Comparison of ENCODE assay signal across 8 mouse cellular contexts in the genomic region with DNA sequence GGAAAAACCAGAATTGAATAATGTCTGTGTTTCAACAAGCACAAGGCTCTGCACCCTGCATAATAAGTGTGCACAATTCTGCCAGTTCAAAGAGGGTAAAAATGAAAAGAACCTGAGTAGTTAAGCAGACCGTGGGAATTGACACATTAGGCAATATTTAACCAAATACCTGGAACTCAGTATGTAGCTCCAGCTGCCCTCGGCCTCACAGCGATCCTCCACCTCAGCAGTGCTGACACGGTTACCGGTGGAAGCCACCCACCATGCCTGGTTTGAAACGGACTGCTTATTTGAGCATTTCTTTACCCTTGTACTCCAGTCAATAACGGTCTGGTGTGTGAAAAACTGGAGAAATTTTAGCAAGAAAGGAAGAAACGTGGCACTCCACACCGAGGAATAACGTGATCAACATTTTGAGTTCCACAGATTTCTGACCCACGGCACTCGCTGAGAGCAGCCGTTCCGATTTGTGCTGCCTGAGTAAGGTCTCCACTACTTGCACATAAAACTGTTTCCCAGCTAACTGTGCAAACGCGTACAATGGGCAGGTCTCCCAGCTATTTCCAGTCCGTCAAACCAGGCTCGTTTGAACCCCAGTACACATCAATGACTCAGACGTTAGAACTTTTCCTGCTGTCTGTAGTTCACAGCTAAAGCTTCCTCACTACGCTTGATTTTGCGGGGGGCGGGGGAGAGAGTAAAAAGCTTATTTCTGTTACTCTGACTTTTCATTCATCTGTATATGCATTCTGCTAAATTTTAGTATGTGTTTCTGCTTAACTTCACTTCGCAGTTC. TPM values are rescaled to one million over a fixed set of nuclear protein-coding genes. Genes with fewer than 3 reads are reported as not detected.
DNase-seq lines count a peak whose midpoint lies in the region; ATAC-seq and TF ChIP-seq lines count a peak whose summit lies in the region.

No protein-coding gene starts in this region.

- H3K27me3 ChIP-seq in megakaryocyte, embryonic 14.5 days (replicated peaks): peaks cover under 1% of the 10 kb centered on the region
- no peaks in the 10 kb centered on the region for H3K27me3 ChIP-seq in forebrain, embryonic 15.5 days
- no peaks in the 10 kb centered on the region for H3K27me3 ChIP-seq in kidney, postnatal 0 days (ENCODE audit: insufficient read depth, low read length)
- no peaks in the 10 kb centered on the region for H3K27me3 ChIP-seq in midbrain, embryonic 16.5 days (ENCODE audit: control insufficient read depth, insufficient read depth, low read depth, low read length)

- peak overlapping the region; percentile 49 for H3K9ac ChIP-seq in forebrain, embryonic 15.5 days (replicated peaks)
- peak overlapping the region; percentile 73 for H3K9ac ChIP-seq in kidney, postnatal 0 days (ENCODE audit: low read depth, low read length)
- H3K9ac ChIP-seq in midbrain, embryonic 16.5 days (ENCODE audit: low read depth, low read length): peak overlapping the region; percentile 68

- peaks cover 35% of the 10 kb centered on the region for H3K4me1 ChIP-seq in megakaryocyte, embryonic 14.5 days
- H3K4me1 ChIP-seq in forebrain, embryonic 15.5 days: peaks cover 16% of the 10 kb centered on the region
- 0 out of 2 replicates have a peak, but pooled peaks cover 8% of the 10 kb centered on the region for H3K4me1 ChIP-seq in kidney, postnatal 0 days (replicated peaks; ENCODE audit: insufficient read depth, low read length)
- H3K4me1 ChIP-seq in midbrain, embryonic 16.5 days (ENCODE audit: control insufficient read depth, insufficient read depth, low read length): peaks cover 8% of the 10 kb centered on the region

- intact Hi-C loops in gastrocnemius, postnatal 14 days (cut with DNase I; ENCODE audit: low total_unique reads): no loop called here

- no peak overlapping the region for H3K27ac ChIP-seq in forebrain, embryonic 15.5 days (replicated peaks)
- peak overlapping the region; percentile 87 for H3K27ac ChIP-seq in kidney, postnatal 0 days
- no peak overlapping the region for H3K27ac ChIP-seq in midbrain, embryonic 16.5 days (ENCODE audit: low read length)

- ATAC-seq in megakaryocyte, adult 5-6 weeks (ENCODE audit: poor library complexity, severe bottlenecking): no peak
- no peak for ATAC-seq in forebrain, embryonic 15.5 days (replicated peaks)
- no peak for ATAC-seq in kidney, postnatal 0 days (replicated peaks; ENCODE audit: low FRiP score, low read depth)
- no peak for ATAC-seq in midbrain, embryonic 16.5 days

- peaks cover 28% of the 10 kb centered on the region for H3K36me3 ChIP-seq in megakaryocyte, embryonic 14.5 days (replicated peaks; ENCODE audit: low read length)
- no peaks in the 10 kb centered on the region for H3K36me3 ChIP-seq in forebrain, embryonic 15.5 days
- 0 out of 2 replicates have a peak, but pooled peaks cover 6% of the 10 kb centered on the region for H3K36me3 ChIP-seq in kidney, postnatal 0 days (ENCODE audit: insufficient read depth, low read length)
- H3K36me3 ChIP-seq in midbrain, embryonic 16.5 days (ENCODE audit: control insufficient read depth, insufficient read depth, low read length): no peaks in the 10 kb centered on the region

- WGBS in forebrain, embryonic 15.5 days: 6% methylated on average over 23 of the region's 23 CpGs
- WGBS in kidney, postnatal 0 days: 6% methylated on average over 23 of the region's 23 CpGs
- WGBS in midbrain, embryonic 16.5 days: 9% methylated on average over 23 of the region's 23 CpGs

- no peak for TF ChIP-seq CTCF in kidney, postnatal 0 days (IDR thresholded peaks at IDR 0.05; ENCODE audit: low read depth)

- H3K9me3 ChIP-seq in megakaryocyte, embryonic 14.5 days: no peaks in the 10 kb centered on the region
- no peaks in the 10 kb centered on the region for H3K9me3 ChIP-seq in forebrain, embryonic 15.5 days
- no peaks in the 10 kb centered on the region for H3K9me3 ChIP-seq in kidney, postnatal 0 days (replicated peaks; ENCODE audit: low read length)
- no peaks in the 10 kb centered on the region for H3K9me3 ChIP-seq in midbrain, embryonic 16.5 days (replicated peaks; ENCODE audit: control insufficient read depth, low read length, poor library complexity, severe bottlenecking)

- peak overlapping the region; percentile 97 for H3K4me3 ChIP-seq in megakaryocyte, embryonic 14.5 days (replicated peaks)
- H3K4me3 ChIP-seq in forebrain, embryonic 15.5 days: peak overlapping the region; percentile 57
- peak overlapping the region; percentile 71 for H3K4me3 ChIP-seq in kidney, postnatal 0 days (replicated peaks; ENCODE audit: low read depth, low read length)
- H3K4me3 ChIP-seq in midbrain, embryonic 16.5 days (ENCODE audit: low read depth, low read length): peak overlapping the region; percentile 65

- peak; percentile 10 for DNase-seq in adrenal gland, postnatal 25 days
- peak; percentile 51 for DNase-seq in kidney, postnatal 0 days (ENCODE audit: low spot score)
- no peak for DNase-seq in spleen, adult 18-20 months
- no peak for DNase-seq in gastrocnemius, postnatal 14 days

- H3K4me2 ChIP-seq in forebrain, embryonic 15.5 days (replicated peaks): peak overlapping the region; percentile 88
- H3K4me2 ChIP-seq in kidney, postnatal 0 days (ENCODE audit: low read length): peak overlapping the region; percentile 91
- peak overlapping the region; percentile 74 for H3K4me2 ChIP-seq in midbrain, embryonic 16.5 days (ENCODE audit: low read length)

RNA-seq across cellular contexts. Expression of a gene that starts 1.0 kb away (rescaled TPM):
- 1.6 and 4.9 TPM in 2 replicates for polyA plus RNA-seq in megakaryocyte, embryonic 14.5 days (2012; ENCODE audit: insufficient read depth, low replicate concordance)
- 12.6 and 15.5 TPM in 2 replicates for total RNA-seq in megakaryocyte, adult 5-6 weeks (2015)
- 12.6 and 25.3 TPM in 2 replicates for total RNA-seq in megakaryocyte, adult 5-6 weeks (2017)
- 93.1 and 118 TPM in 2 replicates for total RNA-seq in adrenal gland, postnatal 25 days (2021)
- polyA plus RNA-seq in forebrain, embryonic 15.5 days (2015; fragmentation: Nextera tagmentation; extraction: Ambion mirVana): 78.3 and 83.0 TPM in 2 replicates
- polyA plus RNA-seq in kidney, postnatal 0 days (2015; fragmentation: Nextera tagmentation; extraction: Ambion mirVana): 233 and 239 TPM in 2 replicates
- polyA plus RNA-seq in midbrain, embryonic 16.5 days (2015; fragmentation: Nextera tagmentation; extraction: Ambion mirVana): 74.3 and 80.2 TPM in 2 replicates
- 10 to 100 TPM; 41.5 to 42.2 TPM for total RNA-seq in gastrocnemius, postnatal 14 days (2021)

RNA-seq across cellular contexts. Expression of a gene that starts 13.6 kb away (rescaled TPM):
- polyA plus RNA-seq in megakaryocyte, embryonic 14.5 days (2012; ENCODE audit: insufficient read depth, low replicate concordance): 1.8 and 2.0 TPM in 2 replicates
- 0.40 and 0.43 TPM in 2 replicates for total RNA-seq in megakaryocyte, adult 5-6 weeks (2015)
- total RNA-seq in megakaryocyte, adult 5-6 weeks (2017): 0.29 and 0.37 TPM in 2 replicates
- 2.2 and 3.8 TPM in 2 replicates for total RNA-seq in adrenal gland, postnatal 25 days (2021)
- 5.1 and 5.9 TPM in 2 replicates for polyA plus RNA-seq in forebrain, embryonic 15.5 days (2015; fragmentation: Nextera tagmentation; extraction: Ambion mirVana)
- polyA plus RNA-seq in kidney, postnatal 0 days (2015; fragmentation: Nextera tagmentation; extraction: Ambion mirVana): 1.4 and 1.6 TPM in 2 replicates
- 9.6 and 11.3 TPM in 2 replicates for polyA plus RNA-seq in midbrain, embryonic 16.5 days (2015; fragmentation: Nextera tagmentation; extraction: Ambion mirVana)
- under 1 TPM; 0.14 to 0.24 TPM for total RNA-seq in gastrocnemius, postnatal 14 days (2021)

RNA-seq across cellular contexts. Expression of a gene that starts 49.2 kb away (rescaled TPM):
- polyA plus RNA-seq in megakaryocyte, embryonic 14.5 days (2012; ENCODE audit: insufficient read depth, low replicate concordance): 0.95 and 2.5 TPM in 2 replicates
- 12.3 and 14.5 TPM in 2 replicates for total RNA-seq in megakaryocyte, adult 5-6 weeks (2015)
- total RNA-seq in megakaryocyte, adult 5-6 weeks (2017): 8.6 and 11.3 TPM in 2 replicates
- total RNA-seq in adrenal gland, postnatal 25 days (2021): 20.6 and 23.8 TPM in 2 replicates
- polyA plus RNA-seq in forebrain, embryonic 15.5 days (2015; fragmentation: Nextera tagmentation; extraction: Ambion mirVana): 16.7 and 17.3 TPM in 2 replicates
- polyA plus RNA-seq in kidney, postnatal 0 days (2015; fragmentation: Nextera tagmentation; extraction: Ambion mirVana): 9.7 and 10.3 TPM in 2 replicates
- 20.4 and 20.8 TPM in 2 replicates for polyA plus RNA-seq in midbrain, embryonic 16.5 days (2015; fragmentation: Nextera tagmentation; extraction: Ambion mirVana)
- 10 to 100 TPM; 10.9 to 12.2 TPM for total RNA-seq in gastrocnemius, postnatal 14 days (2021)

Comparison
In these comparisons a context has a peak if more than half of its experiments do, and no peak if none do; other contexts are left out.
1. DNase-seq: peak in adrenal gland, postnatal 25 days (single experiment) and kidney, postnatal 0 days (single experiment); none in spleen, adult 18-20 months (0 of 2) and gastrocnemius, postnatal 14 days (single experiment).
2. RNA of a gene that starts 1.0 kb away (polyA plus RNA-seq): 233 to 239 TPM in kidney, postnatal 0 days, 74.3 to 80.2 TPM in midbrain, embryonic 16.5 days and 78.3 to 83.0 TPM in forebrain, embryonic 15.5 days; 1.6 to 4.9 TPM in megakaryocyte, embryonic 14.5 days; every median in the first group is over 10 times any median in the second.
3. Peak in every context shown above with its lines, with median percentiles within 50 percentile points of each other: H3K4me3 ChIP-seq, H3K4me2 ChIP-seq and H3K9ac ChIP-seq.